Mouse (Mus musculus): Measurements from ENCODE around the gene Galnt11. TPM values are rescaled to one million over a fixed set of nuclear protein-coding genes. Genes with fewer than 3 reads are reported as not detected.

The Galnt11 gene
- 39.0 and 39.5 TPM in 2 replicates for polyA plus RNA-seq (2012; rRNA removed)

GRCm38 (mm10) chr5:25221604-25222003, at the start of gene Galnt11:
Gene Galnt11, plus strand, starts transcription at chr5:25221904.

GRCm38 (mm10) chr5:25181004-25181531, 40.6 kb upstream of the Galnt11 start, which contains the start of gene Galntl5:
Gene Galntl5, plus strand, starts transcription at chr5:25181460.

GRCm38 (mm10) chr5:25222752-25223702, 1.3 kb downstream of the Galnt11 start, which contains the start of gene E130116L18Rik:
Gene E130116L18Rik, minus strand, starts transcription at chr5:25223153.

Other genes starting within 250 kb of the Galnt11 start
- gene Prkag2, start 121.3 kb upstream of the Galnt11 start, polyA plus RNA-seq (2012; rRNA removed), result 91.2 and 102 TPM in 2 replicates
- not detected in 2 replicates for gene Galntl5, start 40.4 kb upstream of the Galnt11 start, polyA plus RNA-seq (2012; rRNA removed)
- gene E130116L18Rik, start 1.2 kb downstream of the Galnt11 start, polyA plus RNA-seq (2012; rRNA removed), result not detected in 2 replicates